Mouse (Mus musculus) lung, embryonic 15.5 days (tissue): ENCODE data around the gene Cd160. TPM values are rescaled to one million over a fixed set of nuclear protein-coding genes. Genes with fewer than 3 reads are reported as not detected.
A peak's percentile ranks its signal among the peaks of the same experiment; 100 is the strongest.

Experiments used
- ATAC-seq: fragments of 200-750 bp; cut with Nextera tagmentation; 2 replicates; pipeline ENCODE4 v1.8.0; 2017; ENCODE audit warnings: moderate number of reproducible peaks, borderline replicate concordance; ENCODE audit not compliant: low FRiP score, low TSS enrichment; ENCODE audit errors: extremely low read depth
- H3K27ac ChIP-seq: fragments of 300-500 bp; sonication (generic); 2 replicates; pipeline ENCODE4 v1.5.1; 2015; ENCODE audit warnings: moderate library complexity, mild to moderate bottlenecking, inconsistent platforms
- H3K27me3 ChIP-seq: fragments of 300-500 bp; sonication (generic); 2 replicates; pipeline ENCODE4 v1.6.1; 2015; ENCODE audit warnings: inconsistent platforms
- H3K36me3 ChIP-seq: fragments of 300-500 bp; sonication (generic); 2 replicates; pipeline ENCODE4 v1.6.1; 2015; ENCODE audit warnings: inconsistent platforms
- H3K4me1 ChIP-seq: fragments of 300-500 bp; sonication (generic); 2 replicates; pipeline ENCODE4 v1.6.1; 2015; ENCODE audit warnings: inconsistent platforms
- H3K4me2 ChIP-seq: fragments of 300-500 bp; sonication (generic); 2 replicates; pipeline ENCODE4 v1.6.1; 2015; ENCODE audit warnings: inconsistent platforms, mild to moderate bottlenecking, moderate library complexity
- H3K4me3 ChIP-seq: fragments of 300-500 bp; sonication (generic); 2 replicates; pipeline ENCODE4 v1.5.1; 2015; ENCODE audit warnings: mild to moderate bottlenecking, inconsistent platforms
- H3K9ac ChIP-seq: fragments of 300-500 bp; sonication (generic); 2 replicates; pipeline ENCODE4 v1.6.1; 2015; ENCODE audit warnings: inconsistent platforms
- H3K9me3 ChIP-seq: fragments of 300-500 bp; sonication (generic); 2 replicates; pipeline ENCODE4 v1.6.1; 2016; ENCODE audit warnings: inconsistent platforms
- WGBS: fragments of 180-500 bp; shearing (Covaris S2); methylation state at CpG from one replicate; pipeline ENCODE4 v1.1.7; 2015; 5-methylcytosine and 5-hydroxymethylcytosine counted together
- polyA plus RNA-seq: library from polyadenylated mRNA; unstranded; fragments of >200 nt; fragmentation: Nextera tagmentation; extraction: Ambion mirVana; gene quantifications from 2 replicates; pipeline ENCODE4 v1.2.1, GENCODE M21; 2015

The Cd160 gene
- polyA plus RNA-seq, 1 experiment from 2014 or later: 1.6 TPM

DNA sequence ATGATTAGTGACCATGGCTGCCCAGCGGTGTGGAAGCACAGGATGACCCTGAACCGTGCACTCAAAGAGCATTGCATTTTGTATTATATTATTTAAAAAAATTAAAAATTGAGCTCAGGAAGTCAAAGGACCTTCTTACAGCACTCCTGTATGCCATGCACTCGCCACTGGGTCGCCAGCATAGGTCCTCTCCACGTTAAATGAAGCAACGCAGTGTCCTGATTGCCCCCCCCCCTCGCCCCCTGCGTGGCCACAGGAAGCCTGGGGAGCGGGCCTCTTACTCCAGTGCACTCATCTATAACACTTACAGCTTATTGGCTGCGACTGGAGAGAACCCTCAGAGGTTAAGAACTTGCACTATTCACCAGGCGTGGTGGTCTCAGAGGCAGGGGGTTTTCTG lies 3.9 kb downstream of the Cd160 start:
- Histone ChIP-seq H3K9ac (no peak overlapping the region), H3K27me3 (no peaks in the 10 kb centered on the region; the same call in 1 of the 2 replicates), H3K36me3 (no peaks in the 10 kb centered on the region), H3K4me2 (no peak overlapping the region), H3K27ac (no peak overlapping the region), H3K4me3 (no peak overlapping the region), H3K9me3 (no peaks in the 10 kb centered on the region), H3K4me1 (no peaks in the 10 kb centered on the region)
- 29% methylated on average over 11 of the region's 11 CpGs for WGBS
- no peak for ATAC-seq

DNA sequence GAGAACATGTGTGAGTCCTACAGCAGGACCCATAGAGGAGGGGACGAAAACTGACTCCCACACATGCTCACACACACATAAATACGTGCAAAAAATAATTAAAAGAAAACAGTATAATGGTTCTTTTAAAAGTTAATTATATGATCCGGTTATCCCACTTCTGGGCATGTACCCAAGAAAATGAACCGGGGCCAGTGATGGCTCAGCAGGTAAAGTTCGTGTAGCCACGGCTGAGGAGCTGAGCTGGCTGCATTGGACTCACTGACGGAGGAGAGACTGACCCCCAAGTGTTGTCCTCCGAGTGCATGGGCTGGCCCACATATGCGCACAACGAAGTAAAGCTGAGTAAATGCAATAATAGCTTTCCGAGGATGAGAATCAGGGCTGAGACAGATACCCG lies 4.5 kb downstream of the Cd160 start:
- 82% methylated on average over 12 of the region's 12 CpGs for WGBS
- no peaks in the 10 kb centered on the region for H3K9me3 ChIP-seq
- no peak for ATAC-seq
- no peak overlapping the region for H3K4me3 ChIP-seq
- H3K36me3 ChIP-seq: no peaks in the 10 kb centered on the region
- no peak overlapping the region for H3K4me2 ChIP-seq
- H3K9ac ChIP-seq: no peak overlapping the region
- no peaks in the 10 kb centered on the region for H3K4me1 ChIP-seq
- no peak overlapping the region for H3K27ac ChIP-seq
- no peaks in the 10 kb centered on the region; the same call in 1 of the 2 replicates for H3K27me3 ChIP-seq

DNA sequence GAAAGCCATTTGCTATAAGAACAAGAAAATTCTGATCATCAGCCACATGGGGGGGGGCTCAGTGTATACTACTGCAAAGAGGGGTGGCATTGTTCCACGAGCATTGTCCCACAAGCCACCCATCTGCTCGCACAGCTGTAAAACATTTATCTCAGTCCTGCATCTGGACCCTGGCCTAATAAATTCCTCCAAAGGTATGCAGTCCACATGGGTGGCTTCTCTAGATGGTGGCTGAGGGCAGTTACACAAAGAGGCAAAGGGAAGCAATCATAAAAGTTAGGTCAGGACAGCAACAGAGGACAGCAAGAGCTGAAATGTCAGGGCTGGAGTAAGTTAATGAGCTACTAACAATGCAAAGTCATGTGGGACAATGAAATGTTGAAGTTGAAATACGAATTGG lies 5.5 kb downstream of the Cd160 start:
- H3K4me3 ChIP-seq: no peak overlapping the region
- WGBS: 52% methylated on average over 3 of the region's 3 CpGs
- no peaks in the 10 kb centered on the region; the same call in 1 of the 2 replicates for H3K27me3 ChIP-seq
- no peak overlapping the region for H3K27ac ChIP-seq
- no peak for ATAC-seq
- no peaks in the 10 kb centered on the region for H3K36me3 ChIP-seq
- H3K9ac ChIP-seq: no peak overlapping the region
- no peaks in the 10 kb centered on the region for H3K4me1 ChIP-seq
- no peaks in the 10 kb centered on the region for H3K9me3 ChIP-seq
- H3K4me2 ChIP-seq: no peak overlapping the region

DNA sequence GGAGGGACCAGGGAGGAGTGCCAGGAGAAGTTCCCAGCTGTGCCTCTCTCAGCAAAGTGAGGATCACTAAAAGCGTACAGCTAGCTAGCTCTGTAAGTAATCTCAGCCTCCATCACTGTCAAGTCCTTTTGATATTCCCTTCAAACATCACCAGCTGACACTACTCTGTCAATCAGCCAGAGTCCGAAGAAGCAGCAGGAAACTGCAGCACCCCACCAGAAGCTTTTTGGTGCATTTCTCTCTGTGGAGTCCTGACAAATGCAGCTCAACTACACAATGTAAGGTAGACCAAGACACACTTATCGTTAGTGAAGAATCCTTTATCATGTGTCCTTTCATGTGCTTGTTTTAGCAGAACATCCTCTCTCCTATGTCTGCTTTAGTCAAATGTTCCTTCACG lies 7.6 kb downstream of the Cd160 start:
- ATAC-seq: no peak
- H3K27ac ChIP-seq: no peak overlapping the region
- H3K36me3 ChIP-seq: no peaks in the 10 kb centered on the region
- H3K27me3 ChIP-seq: no peaks in the 10 kb centered on the region; the same call in 1 of the 2 replicates
- no peaks in the 10 kb centered on the region for H3K9me3 ChIP-seq
- H3K4me3 ChIP-seq: no peak overlapping the region
- H3K4me2 ChIP-seq: no peak overlapping the region
- 70% methylated on average over 4 of the region's 4 CpGs for WGBS
- H3K4me1 ChIP-seq: no peaks in the 10 kb centered on the region
- H3K9ac ChIP-seq: no peak overlapping the region

DNA sequence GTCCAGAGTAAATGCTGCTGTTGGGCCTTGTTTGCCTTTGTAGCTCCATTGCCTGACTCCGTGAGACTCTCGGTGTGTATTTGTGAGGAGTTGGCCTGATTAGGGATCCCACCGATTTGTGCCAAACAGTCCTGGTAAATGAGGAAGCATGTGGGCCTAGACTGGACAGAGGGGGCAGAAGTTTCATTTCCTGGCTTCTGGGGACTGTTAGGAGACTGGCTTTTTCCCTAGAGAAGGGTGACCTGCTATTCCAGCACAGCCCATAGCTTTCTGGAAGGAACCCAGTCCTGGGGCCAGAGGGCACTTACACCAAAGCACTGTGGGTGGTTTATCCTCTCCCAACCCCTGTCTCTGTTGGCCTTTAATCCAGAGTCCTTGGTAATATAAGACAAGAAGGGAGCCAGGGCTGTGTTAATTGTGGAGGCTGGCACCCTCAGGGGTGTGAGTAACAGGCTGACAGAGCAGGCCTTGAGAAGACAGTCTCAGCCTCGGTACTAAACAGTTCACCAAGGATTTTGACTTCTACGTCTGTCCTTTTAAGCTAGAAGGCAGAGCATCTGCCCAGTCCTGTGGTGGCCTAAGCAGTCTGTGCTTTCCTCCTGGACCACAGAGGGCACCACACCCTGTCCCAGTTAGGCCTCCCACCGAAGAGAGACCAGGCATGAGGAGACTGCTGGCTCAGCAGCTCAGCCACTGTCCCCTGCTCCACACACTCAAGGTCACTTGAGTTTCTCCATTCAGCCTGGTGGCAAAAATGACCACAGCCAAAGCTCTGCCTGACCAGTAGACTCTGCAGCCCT lies 8.8 kb downstream of the Cd160 start:
- H3K27me3 ChIP-seq: peaks cover 4% of the 10 kb centered on the region; the same call in 1 of the 2 replicates
- H3K4me1 ChIP-seq: no peaks in the 10 kb centered on the region
- no peaks in the 10 kb centered on the region for H3K9me3 ChIP-seq
- WGBS: 71% methylated on average over 6 of the region's 6 CpGs
- no peaks in the 10 kb centered on the region for H3K36me3 ChIP-seq
- no peak for ATAC-seq
- H3K9ac ChIP-seq: no peak overlapping the region
- H3K27ac ChIP-seq: no peak overlapping the region
- H3K4me3 ChIP-seq: no peak overlapping the region
- no peak overlapping the region for H3K4me2 ChIP-seq

DNA sequence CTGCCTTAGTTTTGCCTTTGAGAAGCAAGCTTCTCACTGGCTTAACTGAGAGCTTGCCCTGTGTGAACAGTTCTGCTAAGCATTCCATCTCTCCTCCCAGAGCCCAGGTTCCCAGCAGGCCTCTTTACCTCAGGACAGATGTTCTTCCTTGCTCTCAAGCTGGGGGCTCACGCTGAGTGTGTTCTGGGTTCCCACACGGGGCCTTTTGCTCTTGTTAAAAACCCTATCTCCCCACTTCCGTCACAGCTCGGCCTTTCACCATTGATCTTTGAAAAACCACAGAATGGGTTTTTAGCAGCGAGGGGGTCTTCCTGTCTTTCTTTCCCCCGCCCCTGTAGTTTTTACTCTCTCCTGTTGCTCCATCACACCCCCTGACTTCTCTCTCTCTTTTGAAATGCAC lies 14.8 kb downstream of the Cd160 start:
- Histone ChIP-seq H3K4me1 (peaks cover 18% of the 10 kb centered on the region), H3K4me2 (no peak overlapping the region), H3K27me3 (peaks cover 29% of the 10 kb centered on the region), H3K9ac (no peak overlapping the region), H3K27ac (no peak overlapping the region), H3K4me3 (no peak overlapping the region), H3K36me3 (no peaks in the 10 kb centered on the region), H3K9me3 (no peaks in the 10 kb centered on the region)
- 47% methylated on average over 6 of the region's 6 CpGs for WGBS
- ATAC-seq: no peak

DNA sequence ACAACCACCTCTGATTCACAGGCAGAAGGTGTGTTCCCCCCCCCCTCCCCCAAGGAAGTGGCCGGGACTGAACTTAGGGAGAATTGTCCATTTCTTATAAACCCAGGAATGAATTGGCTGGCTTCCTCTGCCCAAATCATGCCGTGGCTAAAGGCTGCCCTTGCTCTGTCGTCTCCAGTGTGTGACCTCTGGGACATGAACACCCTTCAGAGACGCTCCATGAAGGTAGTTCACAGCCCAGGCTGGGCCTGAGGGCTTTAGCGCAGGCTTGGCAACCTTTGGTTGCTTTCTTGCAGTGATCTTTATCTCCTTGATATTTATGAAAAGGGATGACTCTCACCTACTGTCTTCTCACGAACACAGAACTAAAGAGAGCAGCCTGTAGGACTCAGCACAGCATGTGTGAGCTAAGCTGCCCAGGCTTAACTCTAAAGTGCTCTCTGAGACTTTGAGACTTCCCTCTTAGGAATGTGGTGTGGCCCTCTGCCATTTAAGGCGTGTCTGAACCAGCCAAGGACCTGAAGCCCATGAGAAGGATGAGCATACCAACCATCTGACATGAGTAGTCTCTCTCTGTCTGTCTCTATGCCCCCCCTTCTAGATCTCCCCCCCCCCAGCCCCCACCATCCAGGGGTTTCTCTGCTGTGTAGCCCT lies 15.4 kb downstream of the Cd160 start:
- no peak overlapping the region for H3K4me3 ChIP-seq
- H3K9me3 ChIP-seq: no peaks in the 10 kb centered on the region
- H3K27me3 ChIP-seq: peaks cover 29% of the 10 kb centered on the region
- H3K27ac ChIP-seq: no peak overlapping the region
- WGBS: 21% methylated on average over 7 of the region's 7 CpGs
- ATAC-seq: peak; percentile 55
- H3K36me3 ChIP-seq: no peaks in the 10 kb centered on the region
- H3K4me1 ChIP-seq: peaks cover 18% of the 10 kb centered on the region
- H3K4me2 ChIP-seq: peak overlapping the region; percentile 44
- H3K9ac ChIP-seq: no peak overlapping the region

DNA sequence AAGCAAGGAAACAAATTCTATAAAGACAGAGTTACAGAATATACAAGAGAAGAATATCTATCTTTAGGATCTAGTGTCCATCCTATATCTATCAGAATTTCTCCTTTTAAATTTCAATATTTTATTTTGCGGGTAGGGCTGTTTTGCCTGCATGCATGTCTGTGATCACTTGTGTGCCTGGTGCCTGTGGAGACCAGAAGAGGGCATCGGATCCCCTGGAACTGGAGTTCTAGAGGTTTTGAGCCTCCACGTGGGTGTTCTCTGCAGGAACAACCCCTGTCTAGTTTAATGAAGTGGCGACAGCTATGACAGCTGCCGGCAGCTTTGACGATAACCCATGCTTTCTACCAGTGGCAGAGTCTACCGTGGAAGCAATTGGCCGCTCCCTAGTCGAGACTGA lies 16.0 kb downstream of the Cd160 start:
- Histone ChIP-seq H3K9ac (no peak overlapping the region), H3K4me2 (peak overlapping the region; percentile 44), H3K4me1 (peaks cover 18% of the 10 kb centered on the region), H3K36me3 (no peaks in the 10 kb centered on the region), H3K4me3 (no peak overlapping the region), H3K9me3 (no peaks in the 10 kb centered on the region), H3K27ac (no peak overlapping the region), H3K27me3 (peaks cover 29% of the 10 kb centered on the region)
- WGBS: 11% methylated on average over 9 of the region's 9 CpGs
- peak; percentile 72; the same call in 1 of the 2 replicates for ATAC-seq

DNA sequence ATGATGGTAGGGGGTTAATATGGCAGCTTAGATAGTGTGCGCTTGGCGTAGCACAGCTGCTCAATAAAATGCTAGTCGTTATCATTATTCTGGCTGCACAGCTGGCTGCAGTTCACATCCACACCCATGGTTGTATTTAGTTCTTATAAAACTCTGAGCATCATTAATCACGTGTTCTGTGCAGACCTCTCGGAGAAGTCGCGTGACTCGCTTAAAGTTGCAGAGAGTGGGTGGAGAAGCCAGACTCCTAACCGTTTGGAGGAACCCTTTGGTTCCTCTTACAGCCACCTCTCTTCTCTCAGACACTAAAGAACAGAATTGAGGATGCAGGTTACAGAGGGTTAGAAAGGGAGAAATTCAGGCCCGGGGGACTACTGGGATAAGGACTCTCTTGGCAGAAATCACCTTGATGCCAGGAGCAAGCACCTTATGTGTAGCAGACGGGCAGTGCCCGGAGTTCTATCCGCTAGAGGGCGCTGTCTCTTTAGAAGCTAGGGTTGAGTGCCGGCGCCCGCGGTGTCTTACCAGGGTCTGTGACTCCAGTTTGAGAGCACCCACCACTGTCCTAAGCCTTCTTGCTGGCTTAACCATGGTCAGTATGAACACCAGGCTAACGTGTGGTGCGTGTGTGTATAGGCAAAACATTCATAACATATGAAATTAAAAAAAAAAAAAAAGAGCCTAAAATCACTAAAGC lies 16.6 kb downstream of the Cd160 start:
- 24% methylated on average over 20 of the region's 20 CpGs for WGBS
- Histone ChIP-seq H3K27ac (no peak overlapping the region), H3K36me3 (no peaks in the 10 kb centered on the region), H3K4me3 (0 out of 2 replicates have a peak overlapping the region, but pooled peaks have one; percentile 7), H3K4me2 (peak overlapping the region; percentile 44), H3K9me3 (no peaks in the 10 kb centered on the region), H3K4me1 (peaks cover 18% of the 10 kb centered on the region), H3K27me3 (peaks cover 29% of the 10 kb centered on the region), H3K9ac (no peak overlapping the region)
- ATAC-seq: no peak

DNA sequence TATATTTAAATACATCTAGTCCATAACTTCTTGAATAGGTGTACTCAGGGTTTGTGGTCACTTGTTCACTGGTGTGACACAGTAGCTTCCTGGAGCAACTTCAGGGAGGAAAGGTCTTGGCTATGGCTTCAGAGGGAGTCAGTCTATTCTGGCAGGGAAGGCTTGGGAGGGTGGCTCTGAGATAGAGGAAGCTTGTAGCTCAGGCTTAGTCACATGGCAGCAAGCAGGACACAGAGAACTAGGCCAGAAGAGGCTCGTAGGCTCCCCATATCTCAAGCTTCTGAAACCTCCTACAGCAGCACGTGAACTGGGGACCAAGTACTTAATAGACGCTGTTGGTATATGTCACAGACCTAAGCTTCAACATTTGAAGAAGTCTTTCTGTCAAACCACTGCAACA lies 17.9 kb downstream of the Cd160 start:
- Histone ChIP-seq H3K4me3 (no peak overlapping the region), H3K36me3 (no peaks in the 10 kb centered on the region), H3K27ac (no peak overlapping the region), H3K27me3 (peaks cover 29% of the 10 kb centered on the region), H3K9me3 (no peaks in the 10 kb centered on the region), H3K9ac (no peak overlapping the region), H3K4me2 (no peak overlapping the region), H3K4me1 (peaks cover 18% of the 10 kb centered on the region)
- ATAC-seq: no peak
- 80% methylated on average over 3 of the region's 3 CpGs for WGBS

DNA sequence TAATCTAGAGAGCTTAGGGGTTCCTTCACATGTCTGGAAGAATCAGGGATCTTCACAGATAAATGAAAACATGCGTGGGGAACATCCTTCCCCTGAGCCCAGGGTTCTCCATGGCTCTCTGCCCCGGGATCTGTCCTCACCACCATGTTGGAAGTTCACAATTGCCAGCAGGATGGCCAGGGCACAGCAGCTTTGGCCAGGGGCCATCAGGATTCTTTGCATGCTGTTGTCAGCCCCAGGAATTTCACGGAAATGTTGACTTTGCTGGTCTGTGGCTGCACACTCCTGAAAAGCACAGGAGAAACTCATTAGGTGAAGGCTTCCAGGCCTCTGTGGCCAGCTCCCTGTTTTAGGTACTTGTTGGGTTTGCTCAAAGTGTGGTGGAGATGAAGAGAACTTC lies 20.5 kb downstream of the Cd160 start:
- H3K27ac ChIP-seq: no peak overlapping the region
- ATAC-seq: no peak
- WGBS: 45% methylated on average over 3 of the region's 3 CpGs

DNA sequence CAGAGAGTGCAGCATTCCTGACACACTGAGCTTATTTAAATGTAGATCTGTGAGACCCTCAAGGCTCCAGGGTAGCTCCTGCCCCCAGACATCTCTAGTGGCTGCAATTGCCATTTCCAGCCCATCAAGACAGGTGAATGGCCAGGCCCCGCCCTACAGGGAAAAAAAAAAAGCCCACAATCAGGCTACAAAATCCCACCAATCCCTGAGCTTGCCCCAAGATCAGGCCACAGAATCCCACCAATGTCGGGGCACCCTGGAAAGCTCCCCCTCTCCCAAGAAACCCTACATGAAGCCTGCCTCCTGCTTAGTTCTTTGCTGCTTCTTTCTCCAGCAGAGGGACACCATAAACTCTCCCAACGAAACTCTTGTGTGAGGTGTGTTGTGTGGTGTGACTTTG lies 21.0 kb downstream of the Cd160 start:
- no peak overlapping the region for H3K9ac ChIP-seq
- peaks cover 5% of the 10 kb centered on the region for H3K4me1 ChIP-seq
- WGBS: 78% methylated on average over 3 of the region's 3 CpGs
- H3K36me3 ChIP-seq: no peaks in the 10 kb centered on the region
- no peak overlapping the region for H3K4me2 ChIP-seq
- no peak for ATAC-seq
- H3K4me3 ChIP-seq: no peak overlapping the region
- no peaks in the 10 kb centered on the region for H3K9me3 ChIP-seq
- no peak overlapping the region for H3K27ac ChIP-seq
- H3K27me3 ChIP-seq: peaks cover 11% of the 10 kb centered on the region; the same call in 1 of the 2 replicates

More for the DNA sequence above, 20.5 kb downstream of the Cd160 start:
- no peaks in the 10 kb centered on the region for H3K36me3 ChIP-seq
- no peak overlapping the region for H3K9ac ChIP-seq
- H3K9me3 ChIP-seq: no peaks in the 10 kb centered on the region
- H3K4me2 ChIP-seq: no peak overlapping the region
- H3K4me3 ChIP-seq: no peak overlapping the region
- peaks cover 11% of the 10 kb centered on the region; the same call in 1 of the 2 replicates for H3K27me3 ChIP-seq
- peaks cover 10% of the 10 kb centered on the region for H3K4me1 ChIP-seq
